Mouse (Mus musculus) thymus, adult 2 months (tissue): ENCODE measurements around the gene Ptch1. TPM values are rescaled to one million over a fixed set of nuclear protein-coding genes. Genes with fewer than 3 reads are reported as not detected.

ENCODE experiments used
- DNase-seq: peaks from one replicate; pipeline ENCODE4 v3.0.0; 2021
- H3K27ac ChIP-seq: fragments of 200-500 bp; 2 replicates; pipeline ENCODE4 v1.5.1; 2012; ENCODE audit warnings: low read length, control low read depth; ENCODE audit not compliant: control insufficient read depth, insufficient read depth
- H3K27me3 ChIP-seq: fragments of 200-500 bp; 2 replicates; pipeline ENCODE4 v1.6.1; 2012; ENCODE audit warnings: mild to moderate bottlenecking, low read length, moderate library complexity, mixed read lengths; ENCODE audit not compliant: control insufficient read depth, insufficient read depth
- H3K36me3 ChIP-seq: fragments of 200-500 bp; 2 replicates; pipeline ENCODE4 v1.6.1; 2012; ENCODE audit warnings: mild to moderate bottlenecking, low read length, moderate library complexity; ENCODE audit not compliant: control insufficient read depth, insufficient read depth
- H3K4me1 ChIP-seq: fragments of 200-500 bp; replicated peaks from 2 replicates; pipeline ENCODE4 v1.6.1; 2012; ENCODE audit warnings: low read length; ENCODE audit not compliant: control insufficient read depth, insufficient read depth
- H3K4me3 ChIP-seq: fragments of 200-500 bp; 2 replicates; pipeline ENCODE4 v1.5.1; 2012; ENCODE audit warnings: mild to moderate bottlenecking, low read length, control low read depth, moderate library complexity; ENCODE audit not compliant: control insufficient read depth, insufficient read depth
- CTCF ChIP-seq: fragments of 200-500 bp; IDR thresholded peaks from 2 replicates; pipeline ENCODE4 v1.5.1; 2012; ENCODE audit warnings: mild to moderate bottlenecking, control low read depth, low read length, moderate library complexity, borderline replicate concordance; ENCODE audit not compliant: control insufficient read depth, poor library complexity, insufficient read depth; ENCODE audit errors: extremely low read depth
- POLR2A ChIP-seq: fragments of 200-500 bp; IDR thresholded peaks from 2 replicates; pipeline ENCODE4 v1.6.1; 2012; ENCODE audit warnings: mild to moderate bottlenecking, low read length, control low read depth, moderate library complexity; ENCODE audit not compliant: control insufficient read depth, poor library complexity, insufficient read depth; ENCODE audit errors: extremely low read depth
- WGBS: fragments of 180-500 bp; shearing (Covaris S2); methylation state at CpG from one replicate; pipeline ENCODE4 v1.1.7; 2018; 5-methylcytosine and 5-hydroxymethylcytosine counted together
- polyA plus RNA-seq: library from polyadenylated mRNA; depleted of rRNA; stranded (reverse); fragments of >200 nt; gene quantifications from 2 replicates; pipeline ENCODE4 v1.2.3, GENCODE M21; 2012

The Ptch1 gene
- polyA plus RNA-seq, 1 experiment, result 27.2 TPM

DNA sequence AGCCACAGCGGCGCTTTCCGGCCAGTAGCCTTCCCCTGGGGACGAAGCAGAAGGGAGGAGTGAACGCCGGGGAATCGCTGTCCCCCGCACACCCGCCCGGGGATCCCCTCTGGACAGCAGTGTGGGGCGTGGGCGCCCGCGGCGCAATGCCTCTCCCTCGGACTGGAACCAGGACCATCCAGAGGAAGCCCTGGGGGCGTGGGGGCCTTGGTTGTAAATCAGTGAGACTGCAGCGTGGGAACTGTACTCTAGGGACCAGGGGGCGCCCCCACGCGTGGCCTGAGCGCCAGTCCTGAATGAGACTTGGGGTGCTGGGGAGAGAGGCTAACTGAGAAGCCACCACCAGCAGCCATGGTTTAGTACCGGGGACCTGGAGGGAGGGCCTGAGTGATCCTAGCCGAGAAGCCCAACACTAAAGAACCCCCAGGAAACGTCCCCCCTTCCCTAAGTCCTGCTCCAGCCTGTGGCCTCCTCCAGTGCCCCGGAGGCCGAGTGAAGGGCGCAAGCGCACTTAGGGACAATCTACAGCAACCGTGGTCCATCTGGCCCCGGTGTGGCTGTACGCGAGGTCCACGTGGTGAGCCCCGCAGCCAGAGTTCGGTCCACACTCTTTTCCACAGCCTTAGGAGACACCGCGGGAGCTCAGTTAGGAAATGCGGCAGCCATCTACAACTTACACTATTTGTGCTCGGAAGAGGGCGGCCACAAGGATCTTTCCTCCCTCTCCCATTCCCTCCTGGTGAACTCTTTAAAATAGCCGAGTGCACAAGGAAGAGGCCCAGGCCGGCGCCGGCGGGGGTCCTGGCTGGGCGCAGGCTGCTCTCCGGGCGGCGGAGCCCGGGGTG, 9.4 kb downstream of the Ptch1 start:
- no peaks in the 10 kb centered on the region for H3K27me3 ChIP-seq
- TF ChIP-seq CTCF (no peak), POLR2A (no peak)
- peak; percentile 66 for DNase-seq
- WGBS, result under 1% methylated on average over 51 of the region's 51 CpGs
- peak overlapping the region; percentile 80 for H3K27ac ChIP-seq
- peaks cover 13% of the 10 kb centered on the region; the same call in 1 of the 2 replicates for H3K4me1 ChIP-seq
- no peaks in the 10 kb centered on the region for H3K36me3 ChIP-seq
- H3K4me3 ChIP-seq, result peak overlapping the region; percentile 83

DNA sequence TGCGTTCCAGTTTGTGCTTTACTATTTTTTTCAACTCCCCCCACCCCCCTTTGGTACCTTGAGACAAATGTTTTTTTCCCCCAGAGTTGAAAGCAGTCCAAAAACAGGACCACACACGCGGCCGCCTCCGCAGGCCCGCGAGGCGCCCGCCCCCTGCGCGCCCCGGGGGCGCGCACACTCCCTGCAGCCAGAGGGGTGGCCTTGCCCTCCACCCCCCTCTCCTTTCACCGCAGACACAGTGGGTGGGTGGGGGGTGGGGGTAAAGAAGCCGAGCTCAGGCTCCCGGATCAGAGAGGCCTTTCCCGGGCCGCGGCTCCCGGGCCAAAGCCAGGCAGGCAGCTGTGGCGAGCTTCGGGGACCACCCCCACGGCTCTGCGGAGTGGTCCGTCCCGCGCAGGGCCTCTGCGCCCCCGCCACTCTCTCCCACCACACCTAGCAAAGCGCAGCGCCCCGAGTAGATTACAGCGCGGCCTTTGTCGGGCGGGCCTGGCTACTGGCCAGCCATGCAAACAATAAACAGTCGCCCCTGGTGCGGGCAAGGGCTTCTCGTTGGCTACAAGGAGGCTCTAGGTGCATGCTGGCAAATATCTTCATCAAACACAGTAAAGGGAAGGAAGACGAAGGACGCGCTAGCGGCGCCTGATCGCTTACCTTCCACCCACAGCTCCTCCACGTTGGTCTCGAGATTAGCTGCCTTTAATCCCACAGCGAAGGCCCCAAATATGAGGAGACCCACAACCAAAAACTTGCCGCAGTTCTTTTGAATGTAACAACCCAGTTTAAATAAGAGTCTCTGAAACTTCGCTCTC, 10.2 kb downstream of the Ptch1 start:
- peak; percentile 79 for DNase-seq
- H3K4me3 ChIP-seq, result peak overlapping the region; percentile 83
- H3K36me3 ChIP-seq, result no peaks in the 10 kb centered on the region
- WGBS, result under 1% methylated on average over 51 of the region's 51 CpGs
- TF ChIP-seq CTCF (no peak), POLR2A (peak; percentile 92)
- H3K27me3 ChIP-seq, result no peaks in the 10 kb centered on the region
- H3K4me1 ChIP-seq, result peaks cover 21% of the 10 kb centered on the region
- H3K27ac ChIP-seq, result peak overlapping the region; percentile 80

DNA sequence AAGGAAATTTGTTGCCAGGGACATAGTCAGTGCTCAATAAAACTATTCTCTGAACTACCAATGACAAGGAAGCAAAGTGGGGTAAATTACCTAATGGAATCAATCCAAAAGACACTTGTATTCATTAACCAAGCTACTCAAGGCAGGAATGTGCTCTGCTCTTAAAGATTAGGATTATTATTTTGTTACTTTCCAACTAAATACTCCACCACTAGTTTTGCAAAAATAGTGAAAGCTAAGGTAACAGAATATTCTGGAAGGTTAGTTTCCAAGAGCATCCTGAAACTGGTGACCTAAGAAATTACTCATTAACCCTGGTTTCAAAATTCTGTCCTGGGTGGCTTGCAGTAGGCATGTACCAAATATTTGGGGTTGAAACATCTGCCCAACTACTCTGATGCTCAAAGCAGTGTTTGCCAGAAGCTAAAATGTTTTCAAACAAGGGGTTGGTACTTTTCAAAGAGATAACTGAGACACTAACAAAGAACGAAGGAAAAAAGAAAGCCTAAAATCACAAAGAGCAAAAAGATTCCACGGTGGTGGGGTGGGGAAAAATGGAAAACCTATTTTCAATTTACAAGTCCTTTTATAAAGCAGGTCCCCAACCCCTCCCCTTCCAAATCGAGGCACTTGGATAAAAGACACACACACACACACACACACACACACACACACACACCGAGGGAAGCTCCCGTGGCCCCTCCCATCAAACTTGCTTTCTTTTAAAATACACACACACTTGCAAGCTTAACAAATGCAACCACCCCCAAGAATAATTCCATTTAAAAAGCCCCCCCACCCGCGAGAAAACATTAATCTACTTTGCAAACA, 11.0 kb downstream of the Ptch1 start:
- Histone ChIP-seq H3K27me3 (no peaks in the 10 kb centered on the region), H3K36me3 (no peaks in the 10 kb centered on the region), H3K27ac (no peak overlapping the region), H3K4me3 (peak overlapping the region; percentile 83), H3K4me1 (peaks cover 23% of the 10 kb centered on the region)
- under 1% methylated on average over 7 of the region's 7 CpGs for WGBS
- TF ChIP-seq POLR2A (no peak), CTCF (no peak)
- peak; percentile 40 for DNase-seq

DNA sequence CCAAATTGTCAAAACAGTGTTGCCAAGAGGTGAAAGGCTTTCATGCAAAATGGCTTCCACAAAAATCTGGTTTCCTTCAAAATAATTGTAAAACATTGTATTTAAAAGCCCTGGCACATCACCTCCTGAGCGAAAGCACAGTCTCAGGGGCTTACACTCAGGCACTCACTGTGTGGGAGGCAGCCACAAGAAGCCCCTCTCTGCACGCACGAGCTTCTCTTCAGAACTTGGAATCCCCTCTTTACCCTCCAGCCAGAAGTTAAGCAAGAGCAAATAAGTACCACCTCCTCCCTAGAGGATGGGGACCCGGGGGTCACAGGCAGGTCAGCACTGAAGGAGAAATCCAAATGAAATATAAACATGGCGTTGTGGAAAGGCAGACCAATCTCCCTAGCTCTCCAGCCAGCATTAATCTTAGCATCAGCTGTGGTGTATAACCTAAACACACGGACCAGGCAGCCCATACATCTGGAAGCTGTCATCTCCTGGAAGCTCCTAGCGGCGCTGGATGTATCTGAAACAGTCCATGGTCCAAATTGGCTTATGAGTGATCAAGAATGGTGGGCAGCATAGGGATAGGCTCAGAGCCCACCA, 15.0 kb downstream of the Ptch1 start:
- Histone ChIP-seq H3K4me1 (peaks cover 27% of the 10 kb centered on the region), H3K27ac (no peak overlapping the region), H3K27me3 (no peaks in the 10 kb centered on the region), H3K36me3 (no peaks in the 10 kb centered on the region), H3K4me3 (no peak overlapping the region)
- no peak for TF ChIP-seq POLR2A
- TF ChIP-seq CTCF, result no peak
- 86% methylated on average over 8 of the region's 8 CpGs for WGBS
- no peak for DNase-seq

DNA sequence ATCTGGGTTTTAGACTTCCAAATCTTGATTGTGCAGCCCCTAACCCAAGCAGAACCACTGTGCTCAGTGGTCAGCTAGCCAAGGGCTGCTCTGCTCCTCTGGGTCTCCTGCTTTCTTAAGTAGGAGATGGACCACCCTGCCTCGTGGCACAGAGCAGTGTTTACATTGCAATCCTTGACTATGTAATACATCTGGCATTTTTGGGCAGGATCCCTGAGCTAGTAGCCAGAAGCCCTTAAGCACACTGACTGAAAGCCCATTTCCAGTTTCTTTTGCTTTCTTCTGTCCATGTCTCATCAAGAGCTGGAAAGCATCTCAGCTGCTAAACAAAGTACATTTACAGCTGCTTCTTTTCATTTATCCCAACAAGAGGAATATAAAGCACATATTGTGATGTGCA, 17.0 kb downstream of the Ptch1 start:
- Histone ChIP-seq H3K4me1 (peaks cover 36% of the 10 kb centered on the region), H3K27me3 (no peaks in the 10 kb centered on the region), H3K4me3 (no peak overlapping the region), H3K36me3 (no peaks in the 10 kb centered on the region), H3K27ac (no peak overlapping the region)
- no peak for TF ChIP-seq POLR2A
- TF ChIP-seq CTCF, result no peak
- WGBS, result 85% methylated on average over 1 of the region's 1 CpGs
- no peak for DNase-seq
